In the genomic region with DNA sequence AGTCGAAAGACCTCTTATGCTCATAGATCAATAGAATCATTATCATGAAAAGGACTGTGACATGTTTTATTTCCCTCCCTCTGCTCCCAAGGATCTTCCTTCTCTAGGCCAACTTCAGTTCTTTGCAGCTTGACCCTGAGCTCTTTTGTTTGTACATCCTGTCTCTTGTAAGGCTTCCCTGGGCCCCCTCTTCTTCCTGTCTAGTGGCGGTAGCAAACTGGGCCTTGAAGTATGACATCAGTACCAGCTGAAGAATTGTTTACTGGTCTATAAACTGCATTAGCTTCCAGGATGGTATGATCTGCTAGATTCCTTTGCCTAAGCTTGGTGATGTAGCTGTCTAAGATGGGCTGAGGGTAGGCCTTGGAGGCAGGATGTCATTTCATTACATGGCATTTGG, we compare ENCODE assay signal across 18 mouse cellular contexts. TPM values are rescaled to one million over a fixed set of nuclear protein-coding genes. Genes with fewer than 3 reads are reported as not detected.
"Had no signal": no experiment of that assay in that cellular context is flagged by ENCODE, and none has a peak within 500 bp of the region (broad histone marks: within the 10 kb centered on the region; RNA-seq: fewer than 3 reads in every experiment).

No protein-coding gene starts in this region.

- H3K9me3 ChIP-seq: intestine, embryonic 15.5 days; kidney, embryonic 15.5 days; limb, embryonic 10.5 days; liver, embryonic 15.5 days; megakaryocyte, embryonic 14.5 days; midbrain, embryonic 15.5 days; neural tube, embryonic 12.5 days had no signal

- DNase-seq: kidney, adult 2 months; thymus, postnatal 4 days had no signal

- H3K9ac ChIP-seq: intestine, embryonic 15.5 days; kidney, embryonic 15.5 days; liver, embryonic 15.5 days; midbrain, embryonic 15.5 days; neural tube, embryonic 12.5 days had no signal

- H3K4me1 ChIP-seq: intestine, embryonic 15.5 days; kidney, embryonic 15.5 days; limb, embryonic 10.5 days; liver, embryonic 15.5 days; megakaryocyte, embryonic 14.5 days; midbrain, embryonic 15.5 days; neural tube, embryonic 12.5 days had no signal

- H3K36me3 ChIP-seq: intestine, embryonic 15.5 days; kidney, embryonic 15.5 days; limb, embryonic 10.5 days; liver, embryonic 15.5 days; midbrain, embryonic 15.5 days; neural tube, embryonic 12.5 days had no signal

- ATAC-seq: intestine, embryonic 15.5 days; midbrain, embryonic 15.5 days had no signal

- H3K27ac ChIP-seq: intestine, embryonic 15.5 days; kidney, embryonic 15.5 days; left cerebral cortex, adult 2 months; limb, embryonic 10.5 days; liver, embryonic 15.5 days; macrophage; midbrain, embryonic 15.5 days; neural tube, embryonic 12.5 days; stomach, postnatal 0 days had no signal

- H3K4me2 ChIP-seq: intestine, embryonic 15.5 days; kidney, embryonic 15.5 days; liver, embryonic 11.5 days; liver, embryonic 15.5 days; midbrain, embryonic 11.5 days; midbrain, embryonic 15.5 days; neural tube, embryonic 12.5 days had no signal

- H3K27me3 ChIP-seq: intestine, embryonic 15.5 days; liver, embryonic 15.5 days; midbrain, embryonic 15.5 days; neural tube, embryonic 12.5 days had no signal

- H3K4me3 ChIP-seq: intestine, embryonic 15.5 days; kidney, embryonic 15.5 days; left cerebral cortex, adult 2 months; limb, embryonic 10.5 days; liver, embryonic 15.5 days; megakaryocyte, embryonic 14.5 days; midbrain, embryonic 15.5 days; neural tube, embryonic 12.5 days had no signal

RNA-seq across cellular contexts. Expression of gene Fate1, which starts 8.5 kb away (rescaled TPM):
- total RNA-seq: layer of hippocampus, postnatal 25 days; left cerebral cortex, adult 2 months; left cerebral cortex, postnatal 14 days; monocyte, adult 5-6 weeks; neutrophil, adult 5-6 weeks had no signal
- polyA plus RNA-seq: intestine, embryonic 15.5 days; kidney, adult 2 months; kidney, embryonic 15.5 days; limb, embryonic 10.5 days; liver, embryonic 11.5 days; liver, embryonic 15.5 days; macrophage; midbrain, embryonic 11.5 days; neural tube, embryonic 12.5 days; stomach, postnatal 0 days had no signal

RNA-seq across cellular contexts. Expression of gene Cnga2, which starts 10.3 kb away (rescaled TPM):
- total RNA-seq: layer of hippocampus, postnatal 25 days; monocyte, adult 5-6 weeks; neutrophil, adult 5-6 weeks had no signal
- polyA plus RNA-seq: intestine, embryonic 15.5 days; kidney, adult 2 months; liver, embryonic 11.5 days; liver, embryonic 15.5 days; macrophage had no signal

RNA-seq across cellular contexts. Expression of gene Prrg3, which starts 18.9 kb away (rescaled TPM):
- total RNA-seq: monocyte, adult 5-6 weeks; neutrophil, adult 5-6 weeks had no signal
- polyA plus RNA-seq: macrophage had no signal
